ENCODE assay signal across 23 mouse cellular contexts in genomic region chr11:85485197-85485940, GRCm38 (mm10).
"Had no signal": no experiment of that assay in that cellular context is flagged by ENCODE, and none has a peak within 500 bp of the region (broad histone marks: within the 10 kb centered on the region; RNA-seq: fewer than 3 reads in every experiment).

No protein-coding gene starts in this region.

- H3K9ac ChIP-seq: forebrain, embryonic 15.5 days; forebrain, postnatal 0 days; heart, embryonic 13.5 days; heart, embryonic 15.5 days; hindbrain, embryonic 13.5 days; hindbrain, embryonic 15.5 days; limb, embryonic 13.5 days; limb, embryonic 15.5 days had no signal

- DNase-seq: forebrain, postnatal 0 days; gastrocnemius, postnatal 14 days; gastrocnemius, postnatal 36 days; heart, adult 11 months; heart, adult 2 months; heart, postnatal 14 days; heart, postnatal 36 days; kidney, adult 11 months; kidney, adult 8-10 months; kidney, postnatal 14 days; kidney, postnatal 36 days; layer of hippocampus, adult 9-11 months; layer of hippocampus, postnatal 36 days; left cerebral cortex, postnatal 4 days had no signal

- H3K27ac ChIP-seq: forebrain, embryonic 15.5 days; heart, adult 2 months; heart, embryonic 13.5 days; heart, embryonic 15.5 days; hindbrain, embryonic 13.5 days; hindbrain, embryonic 15.5 days; hindbrain, postnatal 0 days; limb, embryonic 13.5 days; limb, embryonic 15.5 days had no signal

- H3K9me3 ChIP-seq: forebrain, embryonic 15.5 days; heart, embryonic 13.5 days; heart, embryonic 15.5 days; hindbrain, embryonic 13.5 days; hindbrain, embryonic 15.5 days; limb, embryonic 13.5 days; limb, embryonic 15.5 days had no signal

- H3K36me3 ChIP-seq: forebrain, embryonic 15.5 days; heart, embryonic 15.5 days; hindbrain, embryonic 13.5 days; hindbrain, embryonic 15.5 days; limb, embryonic 15.5 days had no signal

- H3K4me2 ChIP-seq: forebrain, embryonic 15.5 days; heart, embryonic 11.5 days; heart, embryonic 13.5 days; heart, embryonic 15.5 days; hindbrain, embryonic 13.5 days; hindbrain, embryonic 15.5 days; limb, embryonic 13.5 days; limb, embryonic 15.5 days had no signal

- ATAC-seq: forebrain, embryonic 15.5 days; forebrain, postnatal 0 days; hindbrain, postnatal 0 days had no signal

- H3K27me3 ChIP-seq: heart, embryonic 13.5 days; heart, embryonic 15.5 days; hindbrain, embryonic 13.5 days; hindbrain, embryonic 15.5 days; limb, embryonic 13.5 days; limb, embryonic 15.5 days had no signal

- H3K4me1 ChIP-seq: forebrain, embryonic 15.5 days; hindbrain, embryonic 13.5 days; limb, embryonic 13.5 days; limb, embryonic 15.5 days had no signal

- H3K4me3 ChIP-seq: forebrain, embryonic 15.5 days; heart, adult 2 months; heart, embryonic 13.5 days; heart, embryonic 15.5 days; hindbrain, embryonic 13.5 days; hindbrain, embryonic 15.5 days; limb, embryonic 13.5 days; limb, embryonic 15.5 days had no signal
